Mouse (Mus musculus): Measurements from ENCODE around the gene Tex48. TPM values are rescaled to one million over a fixed set of nuclear protein-coding genes. Genes with fewer than 3 reads are reported as not detected.

Tex48 gene
- total and polyA plus RNA-seq, 3 experiments: not detected

- Histone ChIP-seq H3K9ac (ENCODE audit: control insufficient read depth, low read depth, low read length, poor library complexity, severe bottlenecking) (no peak overlapping the region), H3K36me3 (ENCODE audit: control insufficient read depth in 1 of 2, insufficient read depth in 2 of 2, low read length in 2 of 2) (no peaks in the 10 kb centered on the region), H3K9me3 (replicated peaks; ENCODE audit: insufficient read depth, low read length) (no peaks in the 10 kb centered on the region), H3K27me3 (ENCODE audit: control insufficient read depth in 1 of 2, insufficient read depth in 2 of 2, low read length in 2 of 2) (no peaks in the 10 kb centered on the region), H3K79me2 (ENCODE audit: control insufficient read depth, insufficient read depth, low read length, poor library complexity) (no peaks in the 10 kb centered on the region), H3K27ac (ENCODE audit: control insufficient read depth, low read depth, low read length) (no peak overlapping the region), H3K4me3 (ENCODE audit: control insufficient read depth in 1 of 2, insufficient read depth in 1 of 2, low read depth in 2 of 2, low read length in 2 of 2) (no peak overlapping the region), H3K4me1 (ENCODE audit: control insufficient read depth in 1 of 2, insufficient read depth in 2 of 2, low read length in 2 of 2) (no peaks in the 10 kb centered on the region)
- no peak for DNase-seq (ENCODE audit: low read depth, low spot score)
- TF ChIP-seq CHD1 (IDR thresholded peaks at IDR 0.05; ENCODE audit: low read depth, low read length) (no peak), JUND (IDR thresholded peaks at IDR 0.05; ENCODE audit: low read depth, low read length) (no peak), MAX (IDR thresholded peaks at IDR 0.05; ENCODE audit: low read length) (no peak), ZMIZ1 (IDR thresholded peaks at IDR 0.05; ENCODE audit: low read depth, low read length) (no peak)
Observed at GRCm38 (mm10) chr4:63633181-63633580, 11.0 kb upstream of the Tex48 start.

GRCm38 (mm10) chr4:63627111-63627510 lies 4.9 kb upstream of the Tex48 start:
- no peaks in the 10 kb centered on the region for H3K27me3 ChIP-seq (ENCODE audit: control insufficient read depth in 1 of 2, insufficient read depth in 2 of 2, low read length in 2 of 2)
- H3K79me2 ChIP-seq (ENCODE audit: control insufficient read depth, insufficient read depth, low read length, poor library complexity): no peaks in the 10 kb centered on the region
- no peak overlapping the region for H3K4me3 ChIP-seq (ENCODE audit: control insufficient read depth in 1 of 2, insufficient read depth in 1 of 2, low read depth in 2 of 2, low read length in 2 of 2)
- H3K9ac ChIP-seq (ENCODE audit: control insufficient read depth, low read depth, low read length, poor library complexity, severe bottlenecking): no peak overlapping the region
- H3K4me1 ChIP-seq (ENCODE audit: control insufficient read depth in 1 of 2, insufficient read depth in 2 of 2, low read length in 2 of 2): no peaks in the 10 kb centered on the region
- no peaks in the 10 kb centered on the region for H3K9me3 ChIP-seq (replicated peaks; ENCODE audit: insufficient read depth, low read length)
- DNase-seq (ENCODE audit: low read depth, low spot score): no peak
- no peak overlapping the region for H3K27ac ChIP-seq (ENCODE audit: control insufficient read depth, low read depth, low read length)
- no peak for TF ChIP-seq MAZ (IDR thresholded peaks at IDR 0.05; ENCODE audit: low read depth, low read length)
- H3K36me3 ChIP-seq (ENCODE audit: control insufficient read depth in 1 of 2, insufficient read depth in 2 of 2, low read length in 2 of 2): peaks cover 0 to 2% of the 10 kb centered on the region in 2 experiments; a peak in 2 of 4 replicates

GRCm38 (mm10) chr4:63625563-63626080 lies 3.4 kb upstream of the Tex48 start:
- peak; percentile 28 for DNase-seq (ENCODE audit: low read depth, low spot score)
- Histone ChIP-seq H3K79me2 (ENCODE audit: control insufficient read depth, insufficient read depth, low read length, poor library complexity) (no peaks in the 10 kb centered on the region), H3K4me3 (ENCODE audit: control insufficient read depth in 1 of 2, insufficient read depth in 1 of 2, low read depth in 2 of 2, low read length in 2 of 2) (no peak overlapping the region), H3K27me3 (ENCODE audit: control insufficient read depth in 1 of 2, insufficient read depth in 2 of 2, low read length in 2 of 2) (no peaks in the 10 kb centered on the region), H3K9ac (ENCODE audit: control insufficient read depth, low read depth, low read length, poor library complexity, severe bottlenecking) (no peak overlapping the region), H3K4me1 (ENCODE audit: control insufficient read depth in 1 of 2, insufficient read depth in 2 of 2, low read length in 2 of 2) (no peaks in the 10 kb centered on the region), H3K27ac (ENCODE audit: control insufficient read depth, low read depth, low read length) (no peak overlapping the region), H3K36me3 (ENCODE audit: control insufficient read depth in 1 of 2, insufficient read depth in 2 of 2, low read length in 2 of 2) (peaks cover 0 to 2% of the 10 kb centered on the region in 2 experiments; a peak in 2 of 4 replicates), H3K9me3 (replicated peaks; ENCODE audit: insufficient read depth, low read length) (no peaks in the 10 kb centered on the region)
- TF ChIP-seq NRF1 (IDR thresholded peaks at IDR 0.05; ENCODE audit: insufficient read depth, low read depth, low read length, poor library complexity, severe bottlenecking) (no peak), ZMIZ1 (IDR thresholded peaks at IDR 0.05; ENCODE audit: low read depth, low read length) (no peak), E2F4 (IDR thresholded peaks at IDR 0.05; ENCODE audit: borderline replicate concordance, low read depth, low read length) (no peak), USF2 (IDR thresholded peaks at IDR 0.05; ENCODE audit: borderline replicate concordance in 1 of 2, insufficient read depth in 1 of 2, low read depth in 1 of 2, low read length in 2 of 2) (no peak), GABPA (IDR thresholded peaks at IDR 0.05; ENCODE audit: low read depth, low read length) (no peak), ZC3H11A (IDR thresholded peaks at IDR 0.05; ENCODE audit: low read depth, low read length) (no peak), TCF12 (IDR thresholded peaks at IDR 0.05; ENCODE audit: low read depth, low read length) (0 out of 2 replicates have a peak, but pooled peaks have one; percentile 29), BHLHE40 (IDR thresholded peaks at IDR 0.05; ENCODE audit: borderline replicate concordance, low read depth, low read length) (no peak), ELF1 (IDR thresholded peaks at IDR 0.05; ENCODE audit: low read depth, low read length) (no peak), TAL1 (IDR thresholded peaks at IDR 0.05; ENCODE audit: low read length) (peak; percentile 38), CHD2 (IDR thresholded peaks at IDR 0.05; ENCODE audit: low read length) (no peak), GATA1 (IDR thresholded peaks at IDR 0.05; ENCODE audit: low read depth, low read length) (no peak), KAT2A (conservative IDR thresholded peaks at IDR 0.05; ENCODE audit: low read depth, low read length) (no peak), NELFE (IDR thresholded peaks at IDR 0.05; ENCODE audit: low read depth, low read length) (no peak), MYC (IDR thresholded peaks at IDR 0.05; ENCODE audit: low read depth, low read length) (no peak), ZKSCAN1 (IDR thresholded peaks at IDR 0.05; ENCODE audit: low read depth, low read length) (no peak), MAZ (IDR thresholded peaks at IDR 0.05; ENCODE audit: low read depth, low read length) (no peak), MAX (IDR thresholded peaks at IDR 0.05; ENCODE audit: low read length) (no peak), POLR2AphosphoS2 (IDR thresholded peaks at IDR 0.05; ENCODE audit: low read length) (no peak), EP300 (IDR thresholded peaks at IDR 0.05; ENCODE audit: low read depth in 1 of 2, low read length in 2 of 2) (peak in 1 of 2 experiments; percentile 44; a peak in 2 of 4 replicates)

All from MEL (cell line).